Mouse (Mus musculus): ENCODE results near the gene Rptn. TPM values are rescaled to one million over a fixed set of nuclear protein-coding genes. Genes with fewer than 3 reads are reported as not detected.

The Rptn gene
- polyA plus RNA-seq, 1 experiment, result not detected

DNA sequence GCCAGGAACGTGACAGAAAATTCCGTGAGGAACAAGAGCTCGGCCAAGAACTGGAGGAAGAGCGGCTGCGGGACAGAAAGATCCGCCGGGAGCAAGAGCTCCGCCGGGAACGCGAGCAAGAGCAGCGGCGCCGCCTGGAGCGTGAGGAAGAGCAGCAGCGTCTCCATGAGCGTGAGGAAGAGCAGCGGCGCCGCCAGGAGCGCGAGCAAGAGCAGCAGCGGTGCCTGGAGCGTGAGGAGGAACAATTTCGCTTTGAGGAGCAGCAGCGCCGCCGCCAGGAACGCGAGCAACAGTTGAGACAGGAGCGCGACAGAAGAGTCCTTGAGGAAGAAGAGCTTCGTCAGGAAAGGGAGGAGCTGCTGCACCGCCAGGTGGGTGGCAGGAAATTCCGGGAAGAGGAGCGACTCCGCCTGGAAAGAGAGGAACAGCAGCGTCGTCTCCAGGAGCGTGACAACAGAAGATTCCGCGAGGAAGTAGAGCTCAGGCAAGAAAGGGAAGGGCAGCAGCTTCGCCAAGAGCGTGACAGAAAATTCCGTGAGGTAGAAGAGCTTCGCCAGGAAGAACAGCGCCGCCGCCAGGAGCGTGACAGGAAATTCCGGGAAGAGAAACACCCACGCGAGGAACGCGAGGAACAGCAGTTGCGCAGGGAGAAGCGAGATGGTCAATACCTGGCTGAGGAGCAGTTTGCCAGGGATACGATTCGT lies 53.8 kb downstream of the Rptn start:
- Histone ChIP-seq H3K27ac (ENCODE audit: insufficient read depth, low read length) (no peak overlapping the region), H3K4me1 (ENCODE audit: control insufficient read depth, insufficient read depth, low read length) (no peaks in the 10 kb centered on the region), H3K4me3 (ENCODE audit: insufficient read depth, low read length) (peak overlapping the region; percentile 41)
- TF ChIP-seq CTCF (IDR thresholded peaks at IDR 0.05; ENCODE audit: borderline replicate concordance, insufficient read depth, low read length) (peak; percentile 39; the same call in 1 of the 2 replicates), POLR2A (IDR thresholded peaks at IDR 0.05; ENCODE audit: low read depth, low read length) (no peak)

Other genes with a start within 250 kb of the Rptn start
- not detected in 2 replicates for gene Crnn, start 248.9 kb upstream of the Rptn start, polyA plus RNA-seq (2011; ENCODE audit: insufficient read length, low read depth, missing spikeins)
- not detected in 2 replicates for gene Flg2, start 196.4 kb upstream of the Rptn start, polyA plus RNA-seq (2011; ENCODE audit: insufficient read length, low read depth, missing spikeins)
- not detected in 2 replicates for gene Flg, start 120.2 kb upstream of the Rptn start, polyA plus RNA-seq (2011; ENCODE audit: insufficient read length, low read depth, missing spikeins)
- not detected in 2 replicates for gene Hrnr, start 74.0 kb upstream of the Rptn start, polyA plus RNA-seq (2011; ENCODE audit: insufficient read length, low read depth, missing spikeins)
- 0.17 and 0.32 TPM in 2 replicates for gene Tchh, start 48.6 kb downstream of the Rptn start, polyA plus RNA-seq (2011; ENCODE audit: insufficient read length, low read depth, missing spikeins)
- not detected in 2 replicates for gene Tchhl1, start 75.1 kb downstream of the Rptn start, polyA plus RNA-seq (2011; ENCODE audit: insufficient read length, low read depth, missing spikeins)
- gene S100a11, start 126.8 kb downstream of the Rptn start, polyA plus RNA-seq (2011; ENCODE audit: insufficient read length, low read depth, missing spikeins), result 1,573 and 1,846 TPM in 2 replicates
- gene S100a10, start 161.4 kb downstream of the Rptn start, polyA plus RNA-seq (2011; ENCODE audit: insufficient read length, low read depth, missing spikeins), result 373 and 491 TPM in 2 replicates

Data from embryonic fibroblast, embryonic 13.5 days (primary cell).